Mouse (Mus musculus) myocyte (in vitro differentiated cells): ENCODE data around the gene 4930539E08Rik. TPM values are rescaled to one million over a fixed set of nuclear protein-coding genes. Genes with fewer than 3 reads are reported as not detected.
A peak's percentile ranks its signal among the peaks of the same experiment; 100 is the strongest.

Experiments
- H3K27me3 ChIP-seq: one replicate; pipeline ENCODE4 v1.6.1; 2011; ENCODE audit not compliant: control insufficient read depth, insufficient read depth, insufficient read length
- H3K36me3 ChIP-seq: one replicate; pipeline ENCODE4 v1.6.1; 2011; ENCODE audit not compliant: control insufficient read depth, insufficient read depth
- H3K4me2 ChIP-seq: one replicate; pipeline ENCODE4 v1.6.1; 2011; ENCODE audit warnings: low read depth, control low read depth
- H3K4me3 ChIP-seq: one replicate; pipeline ENCODE4 v1.5.1; 2011; ENCODE audit warnings: mild to moderate bottlenecking, control low read depth, moderate library complexity
- H3K79me2 ChIP-seq: one replicate; pipeline ENCODE4 v1.6.1; 2011; ENCODE audit not compliant: control insufficient read depth, insufficient read depth
- H3ac ChIP-seq: one replicate; pipeline ENCODE4 v1.6.1; 2011; ENCODE audit not compliant: control insufficient read depth, insufficient read length
- CEBPB ChIP-seq: IDR thresholded peaks from 2 replicates; pipeline ENCODE4 v1.6.1; 2011; ENCODE audit warnings: mild to moderate bottlenecking, moderate library complexity; ENCODE audit not compliant: poor library complexity, insufficient read depth, severe bottlenecking
- E2F4 ChIP-seq: IDR thresholded peaks from one replicate; pipeline ENCODE4 v1.6.1; 2011; ENCODE audit warnings: mild to moderate bottlenecking, control low read depth, moderate library complexity; ENCODE audit not compliant: insufficient read depth
- MAX ChIP-seq: IDR thresholded peaks from one replicate; pipeline ENCODE4 v1.6.1; 2011; ENCODE audit warnings: low read depth, mild to moderate bottlenecking, control low read depth
- MYOD1 ChIP-seq, 3 experiments: IDR thresholded peaks; one replicate each; pipeline ENCODE4 v1.6.1; 2011; ENCODE audit warnings: control low read depth in 2 of 3, low read depth in 2 of 3, mild to moderate bottlenecking in 2 of 3, moderate library complexity in 1 of 3; ENCODE audit not compliant: insufficient read length in 2 of 3, control insufficient read depth in 1 of 3
- MYOG ChIP-seq, 3 experiments: IDR thresholded peaks; one replicate each; pipeline ENCODE4 v1.6.1; 2011; ENCODE audit warnings: control low read depth in 2 of 3, low read depth in 2 of 3, mild to moderate bottlenecking in 2 of 3; ENCODE audit not compliant: insufficient read length in 2 of 3, control insufficient read depth in 1 of 3, insufficient read depth in 1 of 3
- POLR2A ChIP-seq: IDR thresholded peaks from one replicate; pipeline ENCODE4 v1.6.1; 2011; ENCODE audit warnings: low read depth, mild to moderate bottlenecking, control low read depth, moderate library complexity; ENCODE audit not compliant: insufficient read length
- POLR2AphosphoS2 ChIP-seq: IDR thresholded peaks from one replicate; pipeline ENCODE4 v1.6.1; 2011; ENCODE audit warnings: low read depth, control low read depth; ENCODE audit not compliant: insufficient read length
- REST ChIP-seq: IDR thresholded peaks from one replicate; pipeline ENCODE4 v1.6.1; 2011; ENCODE audit warnings: mild to moderate bottlenecking, control low read depth, moderate library complexity; ENCODE audit not compliant: insufficient read depth, insufficient read length
- SRF ChIP-seq: IDR thresholded peaks from one replicate; pipeline ENCODE4 v1.6.1; 2011; ENCODE audit warnings: low read depth; ENCODE audit not compliant: control insufficient read depth, insufficient read length
- TCF12 ChIP-seq: IDR thresholded peaks from one replicate; pipeline ENCODE4 v1.6.1; 2011; ENCODE audit warnings: mild to moderate bottlenecking, control low read depth; ENCODE audit not compliant: poor library complexity, insufficient read depth, severe bottlenecking
- TCF3 ChIP-seq: IDR thresholded peaks from one replicate; pipeline ENCODE4 v1.6.1; 2011; ENCODE audit warnings: low read depth, control low read depth; ENCODE audit not compliant: insufficient read length
- USF1 ChIP-seq: IDR thresholded peaks from one replicate; pipeline ENCODE4 v1.6.1; 2011; ENCODE audit warnings: low read depth, mild to moderate bottlenecking, control low read depth, moderate library complexity
- polyA plus RNA-seq: library from polyadenylated mRNA; unstranded; fragments of >200 nt; fragmentation: generic; extraction: Trizol; gene quantifications from one replicate; pipeline ENCODE4 v1.2.1, GENCODE M21; 2012; ENCODE audit warnings: missing spikeins

The 4930539E08Rik gene
- polyA plus RNA-seq, 1 experiment = not detected

GRCm38 (mm10) chr17:28936133-28936532, 21.0 kb upstream of the 4930539E08Rik start:
- Histone ChIP-seq H3K27me3 (no peaks in the 10 kb centered on the region), H3K79me2 (no peaks in the 10 kb centered on the region), H3K36me3 (no peaks in the 10 kb centered on the region), H3K4me2 (no peak overlapping the region), H3K4me3 (no peak overlapping the region), H3ac (no peak overlapping the region)
- no peak for TF ChIP-seq POLR2AphosphoS2
- no peak for TF ChIP-seq REST

GRCm38 (mm10) chr17:28934120-28934916, 19.2 kb upstream of the 4930539E08Rik start:
- no peak overlapping the region for H3K4me2 ChIP-seq
- TF ChIP-seq MYOD1 (IDR thresholded peaks at IDR 0.05; ENCODE audit: control insufficient read depth in 1 of 3, insufficient read length in 2 of 3, low read depth in 2 of 3) = no peak
- TF ChIP-seq REST = no peak
- no peak for TF ChIP-seq MAX
- no peak for TF ChIP-seq E2F4
- no peak for TF ChIP-seq POLR2AphosphoS2
- TF ChIP-seq MYOG (IDR thresholded peaks at IDR 0.05; ENCODE audit: control insufficient read depth in 1 of 3, insufficient read depth in 1 of 3, insufficient read length in 2 of 3, low read depth in 2 of 3) = no peak
- no peak for TF ChIP-seq TCF3
- TF ChIP-seq CEBPB = no peak
- no peak for TF ChIP-seq POLR2A
- H3K27me3 ChIP-seq = no peaks in the 10 kb centered on the region
- no peaks in the 10 kb centered on the region for H3K36me3 ChIP-seq
- no peak overlapping the region for H3K4me3 ChIP-seq
- H3K79me2 ChIP-seq = no peaks in the 10 kb centered on the region
- no peak overlapping the region for H3ac ChIP-seq

- H3K4me3 ChIP-seq = no peak overlapping the region
- no peak for TF ChIP-seq MAX
- TF ChIP-seq TCF12 = no peak
- no peak for TF ChIP-seq POLR2AphosphoS2
- TF ChIP-seq CEBPB = no peak
- TF ChIP-seq USF1 = no peak
- no peak for TF ChIP-seq MYOD1 (IDR thresholded peaks at IDR 0.05; ENCODE audit: control insufficient read depth in 1 of 3, insufficient read length in 2 of 3, low read depth in 2 of 3)
- TF ChIP-seq TCF3 = no peak
- H3K36me3 ChIP-seq = no peaks in the 10 kb centered on the region
- H3K27me3 ChIP-seq = no peaks in the 10 kb centered on the region
- H3ac ChIP-seq = no peak overlapping the region
- no peaks in the 10 kb centered on the region for H3K79me2 ChIP-seq
- no peak overlapping the region for H3K4me2 ChIP-seq
Observed at GRCm38 (mm10) chr17:28932274-28932673, 17.1 kb upstream of the 4930539E08Rik start.

GRCm38 (mm10) chr17:28931436-28932211, 16.5 kb upstream of the 4930539E08Rik start:
- no peak for TF ChIP-seq TCF3
- TF ChIP-seq TCF12 = no peak
- TF ChIP-seq USF1 = no peak
- TF ChIP-seq POLR2AphosphoS2 = no peak
- TF ChIP-seq SRF = no peak
- TF ChIP-seq POLR2A = no peak
- TF ChIP-seq MYOD1 (IDR thresholded peaks at IDR 0.05; ENCODE audit: control insufficient read depth in 1 of 3, insufficient read length in 2 of 3, low read depth in 2 of 3) = no peak
- no peak for TF ChIP-seq E2F4
- TF ChIP-seq MYOG (IDR thresholded peaks at IDR 0.05; ENCODE audit: control insufficient read depth in 1 of 3, insufficient read depth in 1 of 3, insufficient read length in 2 of 3, low read depth in 2 of 3) = no peak
- no peak for TF ChIP-seq REST
- no peak for TF ChIP-seq CEBPB
- no peak for TF ChIP-seq MAX
- H3K4me3 ChIP-seq = no peak overlapping the region
- no peak overlapping the region for H3K4me2 ChIP-seq
- H3K36me3 ChIP-seq = no peaks in the 10 kb centered on the region
- no peaks in the 10 kb centered on the region for H3K27me3 ChIP-seq
- no peaks in the 10 kb centered on the region for H3K79me2 ChIP-seq
- H3ac ChIP-seq = no peak overlapping the region

- TF ChIP-seq MYOG (IDR thresholded peaks at IDR 0.05; ENCODE audit: control insufficient read depth in 1 of 3, insufficient read depth in 1 of 3, insufficient read length in 2 of 3, low read depth in 2 of 3) (no peak), E2F4 (no peak), MYOD1 (IDR thresholded peaks at IDR 0.05; ENCODE audit: control insufficient read depth in 1 of 3, insufficient read length in 2 of 3, low read depth in 2 of 3) (peak in 1 of 3 experiments; percentile 12), USF1 (no peak)
- Histone ChIP-seq H3K4me2 (peak overlapping the region; percentile 33), H3K36me3 (no peaks in the 10 kb centered on the region), H3ac (no peak overlapping the region), H3K79me2 (no peaks in the 10 kb centered on the region), H3K27me3 (no peaks in the 10 kb centered on the region), H3K4me3 (no peak overlapping the region)
Observed at GRCm38 (mm10) chr17:28930392-28931074, 15.4 kb upstream of the 4930539E08Rik start.
